20 mouse cellular contexts compared by ENCODE assay signal in genomic region chr6:5967545-5967944, GRCm38 (mm10).
DNase-seq lines count a peak whose midpoint lies in the region; ATAC-seq and TF ChIP-seq lines count a peak whose summit lies in the region.
"Had no signal": no experiment of that assay in that cellular context is flagged by ENCODE, and none has a peak within 500 bp of the region (broad histone marks: within the 10 kb centered on the region; RNA-seq: fewer than 3 reads in every experiment).

No protein-coding gene starts in this region.

- H3K27me3 ChIP-seq in limb, embryonic 12.5 days, result no peaks in the 10 kb centered on the region; the same call in 1 of the 2 replicates
- no peaks in the 10 kb centered on the region for H3K27me3 ChIP-seq in limb, embryonic 10.5 days (ENCODE audit: low read depth, poor library complexity, severe bottlenecking)
- no peaks in the 10 kb centered on the region for H3K27me3 ChIP-seq in limb, embryonic 14.5 days (ENCODE audit: control insufficient read depth, insufficient read depth, low read length)
- no peaks in the 10 kb centered on the region for H3K27me3 ChIP-seq in kidney, embryonic 16.5 days (ENCODE audit: insufficient read depth, low read length)
- H3K27me3 ChIP-seq: embryonic facial prominence, embryonic 12.5 days; forebrain, embryonic 12.5 days had no signal

- H3K27ac ChIP-seq in limb, embryonic 12.5 days, result peak overlapping the region; percentile 50
- no peak overlapping the region for H3K27ac ChIP-seq in limb, embryonic 10.5 days
- H3K27ac ChIP-seq in limb, embryonic 14.5 days (replicated peaks; ENCODE audit: low read depth, low read length), result 0 out of 2 replicates have a peak overlapping the region, but pooled peaks have one; percentile 13
- no peak overlapping the region for H3K27ac ChIP-seq in kidney, embryonic 16.5 days (ENCODE audit: low read length)
- H3K27ac ChIP-seq: embryonic facial prominence, embryonic 12.5 days; forebrain, embryonic 10.5 days; forebrain, embryonic 12.5 days had no signal

- no peak for DNase-seq in limb, embryonic 10.5 days (ENCODE audit: low spot score)
- DNase-seq in limb, embryonic 14.5 days (ENCODE audit: low spot score), result peak; percentile 44
- no peak for DNase-seq in lung, adult 18-20 months
- DNase-seq: adrenal gland, adult 2 months; adrenal gland, postnatal 10 days; adrenal gland, postnatal 25 days; cerebellum, adult 11 months; cerebellum, adult 8-10 months; cerebellum, adult 9-11 months; cerebellum, postnatal 36 days; embryo, embryonic 11 days had no signal

- no peak for TF ChIP-seq POLR2A in limb, embryonic 14.5 days (IDR thresholded peaks at IDR 0.05; ENCODE audit: borderline replicate concordance, extremely low read depth, insufficient read depth, insufficient read length)

- no peaks in the 10 kb centered on the region for H3K9me3 ChIP-seq in limb, embryonic 12.5 days
- H3K9me3 ChIP-seq in limb, embryonic 10.5 days (replicated peaks), result no peaks in the 10 kb centered on the region
- H3K9me3 ChIP-seq in limb, embryonic 14.5 days (ENCODE audit: control insufficient read depth, low read length), result no peaks in the 10 kb centered on the region
- H3K9me3 ChIP-seq in kidney, embryonic 16.5 days (ENCODE audit: low read length), result no peaks in the 10 kb centered on the region
- H3K9me3 ChIP-seq: embryonic facial prominence, embryonic 12.5 days; embryonic facial prominence, embryonic 15.5 days; forebrain, embryonic 10.5 days; forebrain, embryonic 12.5 days had no signal

- H3K4me2 ChIP-seq in limb, embryonic 12.5 days, result no peak overlapping the region
- H3K4me2 ChIP-seq in limb, embryonic 14.5 days (replicated peaks; ENCODE audit: low read depth, low read length, severe bottlenecking), result no peak overlapping the region
- no peak overlapping the region for H3K4me2 ChIP-seq in kidney, embryonic 16.5 days (replicated peaks; ENCODE audit: low read depth, low read length)
- H3K4me2 ChIP-seq: embryonic facial prominence, embryonic 12.5 days; embryonic facial prominence, embryonic 15.5 days; forebrain, embryonic 12.5 days had no signal

- no peaks in the 10 kb centered on the region for H3K36me3 ChIP-seq in limb, embryonic 12.5 days
- no peaks in the 10 kb centered on the region for H3K36me3 ChIP-seq in limb, embryonic 10.5 days
- H3K36me3 ChIP-seq in limb, embryonic 14.5 days (ENCODE audit: control insufficient read depth, insufficient read depth, low read length), result no peaks in the 10 kb centered on the region
- no peaks in the 10 kb centered on the region for H3K36me3 ChIP-seq in kidney, embryonic 16.5 days (ENCODE audit: insufficient read depth, low read length)
- H3K36me3 ChIP-seq: embryonic facial prominence, embryonic 12.5 days; embryonic facial prominence, embryonic 15.5 days; forebrain, embryonic 10.5 days; forebrain, embryonic 12.5 days had no signal

- no peak overlapping the region for H3K9ac ChIP-seq in limb, embryonic 12.5 days (replicated peaks)
- no peak overlapping the region for H3K9ac ChIP-seq in limb, embryonic 14.5 days (ENCODE audit: low read depth, low read length, severe bottlenecking)
- no peak overlapping the region for H3K9ac ChIP-seq in kidney, embryonic 16.5 days (replicated peaks; ENCODE audit: low read length)
- H3K9ac ChIP-seq: embryonic facial prominence, embryonic 12.5 days; embryonic facial prominence, embryonic 15.5 days; forebrain, embryonic 12.5 days had no signal

- H3K4me3 ChIP-seq in limb, embryonic 12.5 days (replicated peaks), result no peak overlapping the region
- no peak overlapping the region for H3K4me3 ChIP-seq in limb, embryonic 10.5 days
- no peak overlapping the region for H3K4me3 ChIP-seq in limb, embryonic 14.5 days (replicated peaks; ENCODE audit: low read length)
- no peak overlapping the region for H3K4me3 ChIP-seq in kidney, embryonic 16.5 days (ENCODE audit: low read length)
- H3K4me3 ChIP-seq: embryonic facial prominence, embryonic 12.5 days; embryonic facial prominence, embryonic 15.5 days; erythroblast, embryonic 14.5 days; forebrain, embryonic 10.5 days; forebrain, embryonic 12.5 days had no signal

- WGBS in limb, embryonic 12.5 days, result 27% methylated on average over 4 of the region's 4 CpGs
- WGBS in limb, embryonic 10.5 days, result 67% methylated on average over 4 of the region's 4 CpGs
- WGBS in limb, embryonic 14.5 days, result 33% methylated on average over 4 of the region's 4 CpGs
- whole genome bisulfite sequencing in kidney, embryonic 16.5 days, result 74% methylated on average over 4 of the region's 4 CpGs

- peaks cover 21% of the 10 kb centered on the region for H3K4me1 ChIP-seq in limb, embryonic 12.5 days (replicated peaks)
- 0 out of 2 replicates have a peak, but pooled peaks cover 4% of the 10 kb centered on the region for H3K4me1 ChIP-seq in limb, embryonic 10.5 days
- H3K4me1 ChIP-seq in limb, embryonic 14.5 days (ENCODE audit: control insufficient read depth, insufficient read depth, low read length), result peaks cover 18% of the 10 kb centered on the region
- no peaks in the 10 kb centered on the region for H3K4me1 ChIP-seq in kidney, embryonic 16.5 days (ENCODE audit: insufficient read depth, low read length)
- H3K4me1 ChIP-seq: embryonic facial prominence, embryonic 15.5 days; forebrain, embryonic 10.5 days; forebrain, embryonic 12.5 days had no signal

- no peak for ATAC-seq in limb, embryonic 12.5 days (ENCODE audit: insufficient number of reproducible peaks, insufficient read depth, low FRiP score, low TSS enrichment, low read depth)
- peak; percentile 70 for ATAC-seq in limb, embryonic 14.5 days (ENCODE audit: low FRiP score, low read depth)
- ATAC-seq in kidney, embryonic 16.5 days (ENCODE audit: low FRiP score, low TSS enrichment), result no peak
- ATAC-seq: forebrain, embryonic 14.5 days; forebrain, embryonic 16.5 days had no signal

Comparison
In these comparisons a context has a peak if more than half of its experiments do, and no peak if none do; other contexts are left out.
1. H3K27ac ChIP-seq: peak in limb, embryonic 12.5 days (single experiment) and limb, embryonic 14.5 days (single experiment); none in limb, embryonic 10.5 days (single experiment) and kidney, embryonic 16.5 days (single experiment).